Mouse (Mus musculus) forebrain, embryonic 10.5 days (tissue): ENCODE data around the gene Hnrnpab. TPM values are rescaled to one million over a fixed set of nuclear protein-coding genes. Genes with fewer than 3 reads are reported as not detected.

Experiments
- DNase-seq: peaks from one replicate; pipeline ENCODE4 v3.0.0-alpha.2; 2017; ENCODE audit warnings: low spot score; ENCODE audit errors: extremely low spot score
- H3K27ac ChIP-seq: fragments of 300-500 bp; sonication (generic); 2 replicates; pipeline ENCODE4 v1.5.1; 2016; ENCODE audit warnings: mild to moderate bottlenecking
- H3K27me3 ChIP-seq: fragments of 300-500 bp; sonication (generic); 2 replicates; pipeline ENCODE4 v1.6.1; 2016; ENCODE audit warnings: mild to moderate bottlenecking; ENCODE audit not compliant: poor library complexity, severe bottlenecking
- H3K36me3 ChIP-seq: fragments of 300-500 bp; sonication (generic); replicated peaks from 2 replicates; pipeline ENCODE4 v1.6.1; 2016; ENCODE audit warnings: mild to moderate bottlenecking, moderate library complexity
- H3K4me1 ChIP-seq: fragments of 300-500 bp; sonication (generic); 2 replicates; pipeline ENCODE4 v1.6.1; 2016
- H3K4me3 ChIP-seq: fragments of 300-500 bp; sonication (generic); 2 replicates; pipeline ENCODE4 v1.5.1; 2016; ENCODE audit warnings: mild to moderate bottlenecking, moderate library complexity
- H3K9me3 ChIP-seq: fragments of 300-500 bp; sonication (generic); 2 replicates; pipeline ENCODE4 v1.6.1; 2016; ENCODE audit warnings: mild to moderate bottlenecking, moderate library complexity
- WGBS: fragments of 180-500 bp; shearing (Covaris S2); methylation state at CpG from one replicate; pipeline ENCODE4 v1.1.7; 2016; 5-methylcytosine and 5-hydroxymethylcytosine counted together
- polyA plus RNA-seq: library from polyadenylated mRNA; unstranded; fragments of >200 nt; fragmentation: Nextera tagmentation; extraction: Ambion mirVana; gene quantifications from 2 replicates; pipeline ENCODE4 v1.2.1, GENCODE M21; 2016

Gene Hnrnpab
- 597 and 634 TPM in 2 replicates for polyA plus RNA-seq

DNA sequence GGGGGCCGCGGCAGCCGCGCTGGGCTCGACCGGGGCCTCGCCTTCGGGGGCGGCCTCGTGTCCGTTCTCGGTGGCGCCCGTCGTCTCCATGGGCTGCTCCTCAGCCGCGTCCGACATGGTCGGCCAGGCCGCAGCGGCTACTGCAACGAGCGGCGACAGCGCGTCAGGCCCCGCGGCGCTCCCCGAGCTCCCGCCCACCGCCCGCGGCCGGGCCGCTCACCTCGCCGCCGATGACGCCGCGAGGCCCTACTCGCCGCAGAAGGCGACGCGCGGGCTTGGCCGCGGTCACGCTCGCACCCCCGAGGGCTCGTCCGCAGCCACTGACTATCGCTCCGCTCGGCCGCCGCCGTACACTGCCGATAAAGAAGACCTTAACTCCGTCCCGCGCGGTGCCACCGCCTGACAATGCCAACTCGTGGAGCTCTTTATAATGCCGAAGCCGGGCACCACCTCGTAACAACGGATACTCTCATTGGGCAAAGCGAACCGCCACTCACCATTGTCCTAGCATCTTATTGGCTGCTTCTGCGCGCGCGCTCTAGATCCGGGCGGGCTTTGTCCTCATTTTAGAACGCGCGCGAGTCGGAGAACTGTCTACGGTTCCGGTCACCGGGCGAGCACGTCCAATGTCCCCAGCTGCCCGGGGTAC, at the start of gene Hnrnpab:
Hnrnpab (minus strand) TSS at position 401 of the 649 bp plus-strand sequence.
- DNase-seq, result peak; percentile 99
- no peaks in the 10 kb centered on the region for H3K9me3 ChIP-seq
- under 1% methylated on average over 91 of the region's 91 CpGs for WGBS
- H3K36me3 ChIP-seq, result peaks cover 46% of the 10 kb centered on the region
- no peaks in the 10 kb centered on the region for H3K27me3 ChIP-seq
- H3K27ac ChIP-seq, result peak within 1 kb of the TSS; percentile 99
- peak within 1 kb of the TSS; percentile 74 for H3K4me3 ChIP-seq
- peaks cover 44% of the 10 kb centered on the region for H3K4me1 ChIP-seq

- DNase-seq, result no peak
- no peak overlapping the region for H3K4me3 ChIP-seq
- H3K4me1 ChIP-seq, result peaks cover 21% of the 10 kb centered on the region
- WGBS, result 95% methylated on average over 3 of the region's 3 CpGs
- H3K27me3 ChIP-seq, result peaks cover 22% of the 10 kb centered on the region
- no peak overlapping the region for H3K27ac ChIP-seq
- no peaks in the 10 kb centered on the region for H3K9me3 ChIP-seq
- H3K36me3 ChIP-seq, result no peaks in the 10 kb centered on the region
Observed at GRCm38 (mm10) chr11:51654891-51655290, 48.2 kb upstream of the Hnrnpab start.

- Histone ChIP-seq H3K36me3 (no peaks in the 10 kb centered on the region), H3K4me3 (no peak overlapping the region), H3K4me1 (peaks cover 33% of the 10 kb centered on the region), H3K27me3 (peaks cover 32% of the 10 kb centered on the region), H3K9me3 (no peaks in the 10 kb centered on the region), H3K27ac (no peak overlapping the region)
- WGBS, result 92% methylated on average over 6 of the region's 6 CpGs
- DNase-seq, result no peak
Observed at GRCm38 (mm10) chr11:51653736-51654135, 47.1 kb upstream of the Hnrnpab start.

DNA sequence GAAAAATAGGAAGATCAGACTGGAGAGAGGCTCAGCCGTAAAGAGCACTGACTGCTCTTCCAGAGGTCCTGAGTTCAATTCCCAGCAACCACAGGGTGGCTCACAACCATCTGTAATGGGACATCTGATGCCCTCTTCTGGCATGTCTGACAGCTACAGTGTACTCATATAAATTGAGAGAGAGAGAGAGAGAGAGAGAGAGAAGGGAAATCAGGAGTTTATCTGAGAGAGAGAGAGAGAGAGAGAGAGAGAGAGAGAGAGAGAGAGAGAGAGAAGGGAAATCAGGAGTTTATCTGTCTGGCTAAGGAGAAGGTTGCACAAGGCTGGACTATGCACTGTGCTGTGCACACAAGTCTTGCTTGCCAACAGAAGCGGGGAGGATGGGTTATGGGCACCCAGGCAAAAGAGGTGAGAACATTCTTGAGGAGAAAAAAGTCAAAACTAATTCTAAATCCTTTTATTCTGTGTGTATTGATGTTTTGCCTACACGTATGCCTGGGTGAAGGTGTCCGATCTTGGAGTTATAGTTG, 46.3 kb upstream of the Hnrnpab start:
- no peaks in the 10 kb centered on the region for H3K9me3 ChIP-seq
- DNase-seq, result no peak
- H3K4me1 ChIP-seq, result peaks cover 41% of the 10 kb centered on the region
- H3K4me3 ChIP-seq, result no peak overlapping the region
- no peak overlapping the region for H3K27ac ChIP-seq
- H3K36me3 ChIP-seq, result no peaks in the 10 kb centered on the region
- peaks cover 32% of the 10 kb centered on the region for H3K27me3 ChIP-seq
- 94% methylated on average over 4 of the region's 4 CpGs for WGBS

DNA sequence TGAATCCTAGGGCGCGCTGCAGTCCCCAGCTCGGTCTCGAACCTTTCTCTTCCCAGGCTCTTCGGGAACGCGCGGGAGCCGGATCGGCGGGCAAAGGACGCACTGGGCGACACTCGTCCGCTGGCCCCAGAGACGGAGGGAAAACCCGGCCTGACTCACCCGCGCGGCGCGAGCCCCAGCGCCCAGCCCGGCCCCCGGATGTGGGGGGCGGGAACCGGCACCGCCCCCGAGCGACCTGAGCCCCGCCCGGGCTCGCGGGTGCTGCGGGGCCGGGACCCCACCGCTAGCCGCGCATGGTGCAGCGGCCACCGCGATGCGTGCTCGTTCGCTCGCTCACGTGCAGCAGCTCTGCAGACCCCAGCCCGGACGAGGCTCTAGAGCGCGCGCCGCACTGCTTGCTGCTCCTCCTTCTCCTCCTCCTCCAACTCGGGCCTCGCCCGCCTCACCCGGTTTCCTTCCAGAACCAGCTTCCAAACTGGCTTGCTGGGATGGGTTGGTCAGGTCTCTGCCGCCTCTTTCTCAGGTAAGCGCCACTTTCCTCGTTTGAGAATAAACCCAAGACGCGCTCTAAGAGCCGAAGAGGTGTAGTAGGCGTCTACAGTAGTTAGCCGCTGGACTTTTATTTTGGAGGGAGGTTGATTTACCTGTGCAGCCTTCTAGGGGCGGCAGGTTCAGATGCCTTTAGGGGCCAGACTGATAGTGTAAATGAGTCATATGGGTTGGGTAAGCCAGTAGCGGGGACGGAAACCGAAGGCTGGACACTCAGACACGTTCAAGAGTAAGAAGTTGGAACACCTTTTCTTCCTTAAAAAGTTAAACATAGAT, 44.3 kb upstream of the Hnrnpab start, which contains the start of the genes N4bp3 and D930048N14Rik:
N4bp3 (minus strand) TSS at position 152 of the 825 bp plus-strand sequence.
D930048N14Rik (plus strand) TSS at position 264 of the 825 bp plus-strand sequence.
- no peaks in the 10 kb centered on the region for H3K9me3 ChIP-seq
- under 1% methylated on average over 70 of the region's 70 CpGs for WGBS
- peak within 1 kb of the TSS; percentile 87 for H3K27ac ChIP-seq

DNA sequence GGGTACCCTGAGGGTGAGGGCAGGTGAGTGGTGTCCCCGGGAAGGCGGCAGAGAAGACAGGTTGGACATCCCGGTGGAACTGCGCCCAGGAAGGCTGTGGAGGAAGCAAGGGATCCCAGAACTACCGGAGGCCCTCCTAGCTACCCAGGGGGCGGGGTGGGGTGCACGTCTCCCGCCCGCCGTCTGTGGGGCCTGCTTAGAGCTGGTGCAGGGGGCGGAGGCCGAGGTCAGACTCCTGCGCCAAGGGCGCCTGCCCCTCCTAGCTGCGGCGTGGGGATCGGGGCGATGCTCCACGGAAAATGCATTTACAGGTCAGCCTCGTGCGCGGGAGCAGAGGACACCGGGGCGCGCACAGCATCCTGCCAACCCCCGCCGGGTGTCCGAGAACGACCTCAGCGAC, 43.6 kb upstream of the Hnrnpab start:
- peak overlapping the region; percentile 78 for H3K4me3 ChIP-seq
- WGBS, result under 1% methylated on average over 28 of the region's 30 CpGs
- DNase-seq, result no peak

More for the DNA sequence above, 44.3 kb upstream of the Hnrnpab start, which contains the start of the genes N4bp3 and D930048N14Rik:
- Histone ChIP-seq H3K4me1 (peaks cover 54% of the 10 kb centered on the region), H3K27me3 (peaks cover 32% of the 10 kb centered on the region), H3K36me3 (peaks cover under 1% of the 10 kb centered on the region; the same call in 1 of the 2 replicates), H3K4me3 (peak within 1 kb of the TSS; percentile 78)
- peak; percentile 71 for DNase-seq

GRCm38 (mm10) chr11:51649889-51650199, 43.2 kb upstream of the Hnrnpab start:
- 2% methylated on average over 7 of the region's 7 CpGs for WGBS
- peaks cover 11% of the 10 kb centered on the region for H3K36me3 ChIP-seq
- peak overlapping the region; percentile 78 for H3K4me3 ChIP-seq
- peaks cover 32% of the 10 kb centered on the region for H3K27me3 ChIP-seq
- peaks cover 57% of the 10 kb centered on the region for H3K4me1 ChIP-seq
- DNase-seq, result no peak
- no peaks in the 10 kb centered on the region for H3K9me3 ChIP-seq
- H3K27ac ChIP-seq, result peak overlapping the region; percentile 87

More for the DNA sequence above, 43.6 kb upstream of the Hnrnpab start:
- Histone ChIP-seq H3K27ac (peak overlapping the region; percentile 87), H3K9me3 (no peaks in the 10 kb centered on the region), H3K27me3 (peaks cover 32% of the 10 kb centered on the region), H3K4me1 (peaks cover 55% of the 10 kb centered on the region), H3K36me3 (peaks cover 7% of the 10 kb centered on the region)

GRCm38 (mm10) chr11:51649111-51649888, 42.7 kb upstream of the Hnrnpab start:
- Histone ChIP-seq H3K27me3 (peaks cover 34% of the 10 kb centered on the region), H3K9me3 (no peaks in the 10 kb centered on the region), H3K4me3 (peak overlapping the region; percentile 78), H3K27ac (peak overlapping the region; percentile 87), H3K4me1 (peaks cover 57% of the 10 kb centered on the region), H3K36me3 (peaks cover 17% of the 10 kb centered on the region)
- WGBS, result 25% methylated on average over 11 of the region's 11 CpGs
- DNase-seq, result no peak

GRCm38 (mm10) chr11:51648566-51648965, 41.9 kb upstream of the Hnrnpab start:
- Histone ChIP-seq H3K27ac (peak overlapping the region; percentile 87), H3K9me3 (no peaks in the 10 kb centered on the region), H3K4me1 (peaks cover 64% of the 10 kb centered on the region), H3K27me3 (peaks cover 41% of the 10 kb centered on the region), H3K36me3 (peaks cover 24% of the 10 kb centered on the region), H3K4me3 (peak overlapping the region; percentile 78)
- 26% methylated on average over 3 of the region's 3 CpGs for WGBS
- peak; percentile 76 for DNase-seq

DNA sequence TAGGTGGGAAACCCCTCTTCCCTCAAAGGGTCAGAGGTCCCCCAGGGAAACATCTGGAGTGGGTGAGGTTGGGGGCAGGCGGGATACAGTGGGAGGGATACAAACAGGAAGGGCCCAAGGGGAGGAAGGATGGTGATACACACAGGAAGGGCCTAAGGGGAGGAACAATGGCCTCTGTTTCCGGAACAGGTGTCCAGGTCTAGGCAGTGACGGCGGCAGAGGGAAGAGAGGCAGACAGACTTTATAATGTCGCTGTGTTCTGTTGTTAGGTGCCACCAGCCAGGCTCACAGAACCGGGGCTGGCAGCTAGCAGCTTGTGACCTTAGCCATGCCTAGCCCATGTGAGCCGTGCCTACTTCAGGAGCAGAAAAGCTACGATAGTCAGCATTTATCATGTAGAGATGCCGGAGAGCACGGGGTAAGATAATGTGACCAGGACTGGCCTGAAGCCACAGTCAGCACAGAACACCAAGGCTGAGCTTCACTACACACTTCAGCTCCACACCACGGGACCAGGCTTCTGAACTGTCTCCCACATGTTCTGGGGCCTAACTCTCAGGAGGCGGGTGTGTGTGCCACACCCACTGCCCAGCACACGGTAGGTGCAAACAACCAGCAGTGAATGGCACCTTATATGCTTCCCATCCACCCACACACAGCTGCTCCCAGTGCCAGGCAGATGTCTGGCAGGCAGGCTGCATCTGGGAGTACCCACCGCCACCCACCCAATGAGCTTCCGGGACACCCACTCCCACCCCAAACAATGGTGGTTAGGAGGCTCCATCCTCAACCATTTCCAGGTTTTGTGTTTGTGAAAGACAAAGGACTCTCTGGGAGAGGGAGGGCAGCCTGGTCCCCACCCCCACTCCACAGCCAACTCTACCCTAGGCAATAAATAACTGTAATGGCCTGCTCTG, 40.4 kb upstream of the Hnrnpab start:
- Histone ChIP-seq H3K27ac (peak overlapping the region; percentile 87), H3K4me3 (no peak overlapping the region), H3K27me3 (peaks cover 43% of the 10 kb centered on the region), H3K4me1 (peaks cover 67% of the 10 kb centered on the region), H3K36me3 (peaks cover 40% of the 10 kb centered on the region), H3K9me3 (no peaks in the 10 kb centered on the region)
- 81% methylated on average over 15 of the region's 15 CpGs for WGBS
- no peak for DNase-seq

DNA sequence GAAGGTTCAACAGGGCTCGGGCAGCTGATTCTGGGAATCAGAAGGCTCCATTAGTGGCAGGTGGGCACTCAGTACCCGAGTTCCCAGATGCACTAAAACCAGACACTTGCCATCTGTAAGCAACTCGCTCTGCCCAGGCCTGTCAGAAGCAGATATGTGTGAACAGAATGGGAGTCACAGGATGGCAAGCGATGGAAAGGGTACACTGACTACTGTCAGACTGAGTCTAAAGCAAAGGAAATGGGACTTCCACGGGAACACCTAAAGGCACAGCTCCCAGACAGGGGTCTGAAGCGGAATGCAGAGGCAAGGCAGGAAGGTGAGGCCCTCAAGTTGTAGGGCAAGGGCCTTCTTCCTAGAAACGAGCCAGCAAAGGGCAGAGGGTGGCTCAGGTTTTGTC, 39.6 kb upstream of the Hnrnpab start:
- Histone ChIP-seq H3K27me3 (peaks cover 36% of the 10 kb centered on the region), H3K4me1 (peaks cover 65% of the 10 kb centered on the region), H3K36me3 (peaks cover 43% of the 10 kb centered on the region), H3K9me3 (no peaks in the 10 kb centered on the region), H3K27ac (peak overlapping the region; percentile 87; the same call in 1 of the 2 replicates), H3K4me3 (no peak overlapping the region)
- WGBS, result 79% methylated on average over 7 of the region's 7 CpGs
- DNase-seq, result no peak
